Mouse (Mus musculus): Measurements from ENCODE around the gene Cpsf7. TPM values are rescaled to one million over a fixed set of nuclear protein-coding genes. Genes with fewer than 3 reads are reported as not detected.

Gene Cpsf7
- polyA plus RNA-seq, 1 experiment = 23.4 TPM

- no peaks in the 10 kb centered on the region for H3K79me2 ChIP-seq (ENCODE audit: control insufficient read depth, insufficient read depth)
- no peak overlapping the region for H3ac ChIP-seq (ENCODE audit: control insufficient read depth, insufficient read length)
- H3K4me3 ChIP-seq = no peak overlapping the region
- H3K4me2 ChIP-seq (ENCODE audit: low read depth) = no peak overlapping the region
- H3K27me3 ChIP-seq (ENCODE audit: control insufficient read depth, insufficient read depth, insufficient read length) = no peaks in the 10 kb centered on the region
- no peaks in the 10 kb centered on the region for H3K36me3 ChIP-seq (ENCODE audit: control insufficient read depth, insufficient read depth)
- no peak for TF ChIP-seq POLR2AphosphoS2 (IDR thresholded peaks at IDR 0.05; ENCODE audit: insufficient read length, low read depth)
- TF ChIP-seq MYOG (IDR thresholded peaks at IDR 0.05; ENCODE audit: control insufficient read depth in 1 of 3, insufficient read depth in 1 of 3, insufficient read length in 2 of 3, low read depth in 2 of 3) = no peak
- TF ChIP-seq MYOD1 (IDR thresholded peaks at IDR 0.05; ENCODE audit: control insufficient read depth in 1 of 3, insufficient read length in 2 of 3, low read depth in 2 of 3) = no peak
- no peak for TF ChIP-seq SRF (IDR thresholded peaks at IDR 0.05; ENCODE audit: control insufficient read depth, insufficient read length, low read depth)
- no peak for TF ChIP-seq POLR2A (IDR thresholded peaks at IDR 0.05; ENCODE audit: insufficient read length, low read depth)
- TF ChIP-seq REST (IDR thresholded peaks at IDR 0.05; ENCODE audit: insufficient read depth, insufficient read length) = no peak
- no peak for TF ChIP-seq USF1 (IDR thresholded peaks at IDR 0.05; ENCODE audit: low read depth)
- TF ChIP-seq E2F4 (IDR thresholded peaks at IDR 0.05; ENCODE audit: insufficient read depth) = no peak
- no peak for TF ChIP-seq TCF3 (IDR thresholded peaks at IDR 0.05; ENCODE audit: insufficient read length, low read depth)
These were observed 66.8 kb downstream of the Cpsf7 start for GRCm38 (mm10) chr19:10591659-10592377.

Other genes with a start within 250 kb of the Cpsf7 start
- 9.6 TPM for gene Dagla, start 220.4 kb upstream of the Cpsf7 start, polyA plus RNA-seq (2012; fragmentation: generic; extraction: Trizol)
- 0.42 TPM for gene Syt7, start 136.2 kb upstream of the Cpsf7 start, polyA plus RNA-seq (2012; fragmentation: generic; extraction: Trizol)
- 1.3 TPM for gene Lrrc10b, start 67.8 kb upstream of the Cpsf7 start, polyA plus RNA-seq (2012; fragmentation: generic; extraction: Trizol)
- gene Ppp1r32, start 42.3 kb upstream of the Cpsf7 start, polyA plus RNA-seq (2012; fragmentation: generic; extraction: Trizol) = 0.11 TPM
- 36.3 TPM for gene Sdhaf2, start 876 bp downstream of the Cpsf7 start, polyA plus RNA-seq (2012; fragmentation: generic; extraction: Trizol)
- 12.9 TPM for gene Tmem216, start 31.0 kb downstream of the Cpsf7 start, polyA plus RNA-seq (2012; fragmentation: generic; extraction: Trizol)
- 21.7 TPM for gene Cyb561a3, start 51.9 kb downstream of the Cpsf7 start, polyA plus RNA-seq (2012; fragmentation: generic; extraction: Trizol)
- 16.0 TPM for gene Tmem138, start 52.1 kb downstream of the Cpsf7 start, polyA plus RNA-seq (2012; fragmentation: generic; extraction: Trizol)
- gene Ddb1, start 80.1 kb downstream of the Cpsf7 start, polyA plus RNA-seq (2012; fragmentation: generic; extraction: Trizol) = 571 TPM
- 16.7 TPM for gene Tkfc, start 80.4 kb downstream of the Cpsf7 start, polyA plus RNA-seq (2012; fragmentation: generic; extraction: Trizol)
- 0.05 TPM for gene Vwce, start 108.9 kb downstream of the Cpsf7 start, polyA plus RNA-seq (2012; fragmentation: generic; extraction: Trizol)
- 0.04 TPM for gene Pga5, start 152.8 kb downstream of the Cpsf7 start, polyA plus RNA-seq (2012; fragmentation: generic; extraction: Trizol)
- 30.2 TPM for gene Vps37c, start 163.5 kb downstream of the Cpsf7 start, polyA plus RNA-seq (2012; fragmentation: generic; extraction: Trizol)
- gene Cd5, start 213.7 kb downstream of the Cpsf7 start, polyA plus RNA-seq (2012; fragmentation: generic; extraction: Trizol) = not detected